Mouse (Mus musculus): Measurements from ENCODE around the gene Vsig10.

DNA sequence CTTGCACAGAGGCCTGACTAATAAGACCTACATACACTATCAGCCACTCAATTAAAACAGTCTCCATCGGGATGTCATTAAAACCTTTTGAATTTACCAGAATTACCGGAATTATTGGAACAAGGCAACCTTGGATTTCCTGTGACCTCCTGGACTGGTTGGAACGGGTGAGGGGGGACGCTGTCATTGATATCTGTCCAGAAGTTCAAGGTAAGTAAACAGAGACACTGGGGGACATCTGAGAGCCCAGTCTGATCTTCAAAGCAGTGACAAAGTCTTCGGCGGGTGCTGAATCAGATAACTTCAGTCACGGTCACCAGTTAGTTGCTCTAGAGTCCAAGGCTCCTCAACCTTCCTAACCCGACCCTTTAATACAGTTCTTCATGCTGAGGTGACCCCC is 23.9 kb upstream of the Vsig10 start:
- TF ChIP-seq CTCF (IDR thresholded peaks at IDR 0.05) = no peak
- TF ChIP-seq EP300 (IDR thresholded peaks at IDR 0.05) = no peak
